Mouse (Mus musculus) effector memory CD4-positive, alpha-beta T cell, adult 7 months (primary cell): ENCODE results near the gene Art2b. TPM values are rescaled to one million over a fixed set of nuclear protein-coding genes. Genes with fewer than 3 reads are reported as not detected.

Experiments
- polyA plus RNA-seq: library from polyadenylated mRNA; unstranded; fragments of 100-300 nt; shearing (Covaris generic); gene quantifications from one replicate; pipeline ENCODE4 v1.2.1, GENCODE M21; 2017

The Art2b gene
- 49.5 TPM for polyA plus RNA-seq

DNA sequence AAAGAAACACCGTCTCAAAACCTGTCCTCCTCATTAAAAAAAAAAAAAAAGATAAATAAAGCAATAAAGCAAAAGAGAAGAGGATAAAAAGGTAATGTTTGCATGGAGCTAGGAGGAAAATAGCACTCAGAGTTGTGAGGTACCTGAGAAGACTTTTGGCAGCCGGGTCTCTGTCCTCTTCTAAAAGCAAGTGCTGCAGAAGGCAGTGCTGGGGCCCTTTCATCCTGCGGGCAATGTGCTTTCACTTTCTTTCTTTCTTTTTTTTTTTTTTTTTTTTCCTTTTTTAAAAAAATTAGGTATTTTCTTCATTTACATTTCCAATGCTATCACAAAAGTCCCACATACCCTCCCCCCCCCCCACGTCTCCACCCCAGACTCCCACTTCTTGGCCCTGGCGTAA is at the start of gene Art2b:
Gene Art2b (minus strand): TSS at position 193 of the 400 bp plus-strand sequence.

Other genes starting within 250 kb of the Art2b start
- 54.0 TPM for gene Arap1, start 237.5 kb downstream of the Art2b start, polyA plus RNA-seq
- gene Gm45837, start 174.7 kb downstream of the Art2b start, polyA plus RNA-seq = 93.4 TPM
- 107 TPM for gene Pde2a, start 163.9 kb downstream of the Art2b start, polyA plus RNA-seq
- 30.2 TPM for gene Clpb, start 78.0 kb upstream of the Art2b start, polyA plus RNA-seq
- gene Phox2a, start 232.7 kb upstream of the Art2b start, polyA plus RNA-seq = not detected